Mouse (Mus musculus): ENCODE data around the gene Nyap2. TPM values are rescaled to one million over a fixed set of nuclear protein-coding genes. Genes with fewer than 3 reads are reported as not detected.

The Nyap2 gene
- total RNA-seq (2021), result not detected

DNA sequence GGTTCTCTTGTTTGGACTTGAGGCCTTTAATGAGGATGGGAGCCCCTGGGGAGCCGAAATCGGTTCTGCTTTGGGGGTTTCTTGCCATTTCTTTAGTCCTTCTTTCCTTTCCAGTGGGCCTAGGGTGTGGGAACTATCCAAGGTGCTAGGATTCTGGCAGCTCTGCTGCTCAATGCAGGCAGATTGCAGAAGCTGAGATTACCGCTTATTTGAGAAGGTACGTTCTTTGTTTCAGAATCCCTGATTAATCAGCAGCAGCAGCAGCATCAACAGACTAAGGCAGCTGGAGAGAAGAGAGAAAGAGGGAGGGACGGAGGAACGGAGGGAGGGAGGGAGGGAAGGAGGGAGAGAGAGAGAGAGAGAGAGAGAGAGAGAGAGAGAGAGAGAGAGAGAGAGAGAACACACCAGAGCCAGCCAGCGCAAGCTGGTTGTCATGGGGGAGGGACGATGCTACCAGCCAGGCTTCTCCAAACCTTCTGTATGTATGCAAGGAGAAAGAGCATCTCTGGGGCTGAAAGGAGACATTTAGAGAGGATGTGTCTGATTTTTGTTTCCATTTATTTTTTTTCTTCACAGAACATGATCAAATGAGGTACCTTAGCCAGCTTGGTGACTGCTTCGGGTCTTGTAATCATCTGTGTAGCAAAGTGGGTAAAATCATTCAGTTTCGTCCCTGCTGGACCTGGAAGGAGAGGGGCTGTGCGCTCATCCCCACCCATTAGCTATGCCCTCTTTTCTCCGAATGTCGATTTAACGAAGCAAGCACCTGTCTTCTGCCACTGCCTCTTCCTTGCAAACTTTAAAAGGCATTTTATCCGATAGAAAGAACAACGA lies at the start of gene Nyap2:
Nyap2 (plus strand) TSS at position 120 of the 834 bp plus-strand sequence.
- peak; percentile 6 for DNase-seq

DNA sequence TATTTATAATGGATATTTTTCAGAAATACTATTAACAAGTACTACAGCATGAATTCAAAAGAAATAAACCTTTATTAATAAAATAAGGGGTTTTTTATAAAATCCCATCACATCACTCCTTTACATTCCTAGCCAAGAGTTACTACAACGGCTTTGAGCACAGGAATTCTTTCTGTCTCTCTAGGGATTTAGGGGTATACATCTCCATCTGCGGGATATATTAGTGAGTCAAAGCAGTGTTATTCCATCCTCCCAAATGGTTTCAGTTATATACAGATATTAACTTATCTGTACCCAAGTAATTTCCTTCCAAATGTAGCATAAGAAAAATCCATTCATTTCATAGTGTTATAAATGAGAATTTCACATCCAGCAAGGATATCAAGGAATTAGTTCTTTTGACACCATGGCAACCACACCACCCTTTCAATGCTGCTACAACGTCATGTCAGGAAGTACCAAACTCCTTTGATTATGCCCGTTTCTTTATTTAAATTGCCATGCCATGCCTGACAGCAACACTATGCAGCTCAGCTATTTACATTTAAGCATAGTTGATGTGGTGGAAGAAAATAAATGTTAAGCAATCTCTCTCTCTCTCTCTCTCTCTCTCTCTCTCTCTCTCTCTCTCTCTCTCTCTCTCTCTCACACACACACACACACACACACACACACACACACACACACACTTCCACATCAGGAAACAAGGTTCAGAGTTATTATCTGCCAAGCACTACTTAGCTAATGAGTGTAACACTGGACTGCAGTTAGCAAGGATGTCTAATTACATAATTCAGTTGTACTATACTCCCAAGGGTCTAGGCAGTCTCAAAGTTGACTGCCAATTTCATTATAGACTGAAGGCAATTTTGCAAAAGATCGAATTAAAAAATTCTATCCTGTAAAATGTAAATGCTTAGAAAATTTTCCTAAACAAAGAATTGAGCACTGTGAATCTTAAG lies 33.6 kb upstream of the Nyap2 start:
- DNase-seq, result no peak

DNA sequence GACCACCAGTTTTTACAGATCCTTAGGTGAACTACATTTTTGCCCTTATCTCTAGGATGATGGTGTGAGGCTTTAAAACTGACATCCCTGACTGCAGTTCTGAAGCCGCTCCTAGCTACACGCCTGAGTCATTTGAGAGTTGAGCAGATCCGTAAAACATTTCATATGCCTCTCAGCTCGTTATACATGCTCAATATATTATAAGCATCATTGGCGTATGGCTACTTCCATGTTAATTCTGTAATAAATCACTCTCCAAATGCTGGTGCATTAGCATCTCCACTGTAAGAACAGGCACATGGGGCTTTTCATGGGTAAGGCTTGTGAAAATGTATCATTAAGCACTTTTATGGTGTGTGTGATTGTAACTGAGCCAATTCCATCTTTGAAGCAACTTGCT lies 18.4 kb upstream of the Nyap2 start:
- no peak for DNase-seq

DNA sequence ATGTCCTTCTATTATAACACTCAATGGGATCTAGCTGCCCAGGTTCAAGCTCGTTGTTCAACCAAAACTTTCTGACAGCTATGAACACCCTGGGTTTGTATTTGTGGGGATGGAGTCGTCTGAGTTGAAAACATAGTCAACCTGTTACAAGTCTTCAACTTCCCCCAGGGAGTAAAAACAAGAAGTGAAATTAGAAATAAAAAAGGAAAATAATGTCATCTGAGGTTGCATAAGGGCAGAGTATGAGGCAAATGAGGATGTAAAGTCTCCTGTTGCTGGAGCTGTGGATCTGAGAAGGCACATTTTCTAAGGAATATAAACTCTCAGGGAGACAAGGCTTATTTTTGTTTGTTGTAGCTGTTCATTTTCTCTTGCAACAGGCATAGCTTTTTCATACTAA lies 17.9 kb upstream of the Nyap2 start:
- DNase-seq, result no peak

DNA sequence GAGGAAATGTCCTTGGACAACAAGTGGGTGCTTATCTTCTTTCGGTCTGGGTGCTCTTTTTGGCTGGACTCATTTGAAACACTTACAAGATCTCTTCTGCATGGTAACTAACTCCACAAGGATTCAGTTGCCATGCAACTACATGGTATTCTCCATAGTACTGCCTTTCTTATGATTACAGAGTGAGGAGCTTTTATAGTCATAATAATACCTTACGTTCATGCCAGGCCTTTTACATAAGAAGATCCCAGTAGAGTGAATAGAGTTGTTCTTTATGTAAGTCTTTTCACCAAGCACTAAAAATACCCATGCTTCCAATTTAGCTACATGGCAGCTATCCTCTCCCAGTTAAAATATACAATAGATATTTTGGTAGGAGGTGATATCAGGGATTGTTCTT lies 13.9 kb upstream of the Nyap2 start:
- DNase-seq, result no peak

DNA sequence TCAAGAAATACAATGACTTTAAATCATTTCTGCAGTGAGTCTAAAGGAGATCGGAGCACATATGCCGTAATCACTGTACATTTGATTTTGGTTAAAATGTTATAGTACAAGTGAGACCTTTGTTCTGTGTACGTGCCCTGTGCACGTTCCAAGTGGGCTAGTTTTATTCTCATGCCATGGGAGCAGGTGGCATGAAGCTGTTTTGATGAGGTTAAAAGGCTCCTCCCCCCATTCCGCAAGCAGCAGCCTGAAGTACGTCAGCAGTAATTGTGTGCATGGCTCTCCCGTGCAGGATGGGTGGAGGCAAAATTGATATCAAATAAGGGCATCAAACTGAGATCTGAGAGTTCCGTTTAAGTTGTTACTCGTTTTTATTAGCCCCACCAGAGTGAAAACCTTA lies 491 bp upstream of the Nyap2 start:
- no peak for DNase-seq

DNA sequence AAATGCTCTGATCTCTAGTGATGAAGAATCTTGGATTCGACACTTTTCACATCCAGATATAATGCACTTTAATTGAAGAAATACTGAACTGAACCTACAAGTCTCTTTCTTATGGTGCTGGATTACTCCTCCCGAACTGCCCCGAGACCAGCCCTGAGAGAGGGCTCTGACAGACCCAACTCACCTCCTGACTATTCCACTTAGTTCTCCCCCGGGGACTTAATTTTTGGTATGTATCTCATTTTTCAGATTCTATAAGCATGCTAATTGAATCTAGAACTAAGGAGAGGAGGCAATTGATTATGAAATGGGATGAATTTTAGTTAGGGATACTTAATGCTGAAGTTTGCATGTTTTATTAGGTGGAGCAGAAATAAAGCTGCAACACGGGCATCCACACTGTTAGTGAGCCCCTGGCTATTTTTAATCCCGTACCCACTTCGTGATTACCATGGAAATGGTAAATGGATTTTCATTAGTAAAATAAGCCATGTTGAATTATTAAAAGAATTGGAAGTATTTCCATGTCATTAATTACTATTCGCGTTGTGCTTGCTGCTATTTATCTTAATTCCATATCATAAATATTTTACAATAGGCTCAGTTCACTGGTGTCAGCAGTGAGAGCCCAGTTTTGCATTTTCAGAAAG lies 1.0 kb downstream of the Nyap2 start:
- DNase-seq, result no peak

DNA sequence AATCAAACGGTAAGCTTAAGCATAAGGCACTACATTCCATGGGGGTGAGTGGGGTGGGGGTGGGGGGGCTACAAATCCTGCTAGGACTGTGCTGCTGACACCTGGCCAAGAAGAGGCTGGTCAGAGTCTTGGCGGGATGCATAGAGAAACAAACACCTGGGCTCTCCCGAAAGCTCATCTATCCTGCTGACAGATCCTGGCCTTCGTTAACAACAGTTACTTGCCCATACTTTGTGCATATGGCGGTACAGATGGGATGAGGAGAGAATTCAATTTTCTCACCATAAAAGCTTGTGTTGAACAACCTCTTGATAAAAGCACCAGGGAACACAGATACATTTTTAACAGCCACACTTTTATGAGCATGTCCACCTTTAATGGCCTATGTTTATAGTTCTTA lies 10.7 kb downstream of the Nyap2 start:
- no peak for DNase-seq

DNA sequence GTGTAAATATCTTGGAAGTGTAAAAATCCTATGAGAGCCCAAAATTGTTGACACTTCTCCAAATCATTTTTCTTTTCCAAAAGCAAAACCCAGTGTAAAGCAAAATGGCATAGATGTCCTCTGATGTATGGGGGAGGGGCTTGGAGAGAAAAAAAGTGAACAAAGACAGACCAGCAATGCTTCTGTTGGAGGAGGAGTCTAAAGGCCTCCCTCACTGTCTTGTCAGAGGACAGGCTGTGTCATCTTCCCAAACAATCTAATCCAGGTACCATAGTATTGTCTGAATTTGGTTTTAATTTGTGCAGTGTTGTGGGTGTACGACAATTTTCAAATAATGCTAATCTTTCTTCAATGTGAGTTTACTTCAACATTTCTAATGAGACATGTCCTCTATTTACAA lies 13.7 kb downstream of the Nyap2 start:
- DNase-seq, result no peak

DNA sequence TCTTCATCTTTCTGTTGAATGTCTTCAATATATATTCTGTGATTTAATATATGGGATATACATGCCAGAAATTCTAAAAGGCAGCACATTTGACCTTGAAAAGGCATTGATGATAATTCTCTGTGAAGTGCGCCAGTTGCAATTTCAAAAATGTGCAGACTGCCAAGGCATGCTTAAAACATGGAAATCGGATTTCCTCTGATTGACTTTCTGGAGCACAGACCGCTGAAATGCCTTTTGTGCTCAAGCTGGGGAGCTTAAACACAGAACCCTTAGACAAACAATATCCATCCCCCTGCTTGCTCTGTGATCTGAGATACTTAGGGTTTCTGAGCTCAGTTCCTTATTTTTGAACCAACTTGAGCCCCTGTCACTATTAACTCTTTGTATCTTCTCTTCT lies 14.2 kb downstream of the Nyap2 start:
- no peak for DNase-seq

DNA sequence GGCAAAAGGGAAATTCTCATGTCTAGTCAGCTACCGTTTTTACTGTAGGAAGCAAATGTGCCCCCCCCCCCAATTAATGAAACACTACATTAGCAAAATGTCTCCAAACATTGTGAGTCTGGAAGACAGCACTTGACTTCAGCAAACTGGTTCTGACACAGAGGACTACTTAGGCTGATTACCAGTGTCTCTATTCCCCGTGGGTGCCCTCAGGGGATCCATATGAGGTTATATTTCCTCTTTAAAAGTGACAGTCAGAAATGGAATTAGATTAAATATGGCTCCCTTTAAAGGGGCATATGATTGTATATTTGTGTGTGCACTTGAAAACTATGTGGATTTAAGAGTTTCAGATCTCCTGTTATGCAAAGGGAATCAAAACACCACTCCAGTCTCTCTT lies 15.3 kb downstream of the Nyap2 start:
- no peak for DNase-seq

DNA sequence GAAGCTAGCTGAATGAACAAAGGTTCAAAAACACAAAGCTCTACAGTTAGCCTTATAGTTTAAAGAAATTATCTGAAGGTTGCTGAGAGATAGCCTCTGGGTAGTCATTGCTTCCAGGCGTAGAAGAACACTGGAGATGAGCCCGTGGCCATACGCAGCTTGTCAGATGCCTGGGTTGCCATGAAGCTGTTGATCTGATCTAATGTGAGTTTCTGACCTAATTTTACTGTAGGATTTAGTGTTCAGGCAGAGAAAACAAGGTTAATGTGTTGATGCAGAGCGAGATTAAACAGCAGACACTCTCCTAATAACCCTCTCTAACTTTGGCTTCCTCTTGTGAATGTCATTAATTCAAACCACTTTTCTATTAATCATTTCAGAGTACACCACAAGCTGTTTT lies 16.1 kb downstream of the Nyap2 start:
- no peak for DNase-seq

DNA sequence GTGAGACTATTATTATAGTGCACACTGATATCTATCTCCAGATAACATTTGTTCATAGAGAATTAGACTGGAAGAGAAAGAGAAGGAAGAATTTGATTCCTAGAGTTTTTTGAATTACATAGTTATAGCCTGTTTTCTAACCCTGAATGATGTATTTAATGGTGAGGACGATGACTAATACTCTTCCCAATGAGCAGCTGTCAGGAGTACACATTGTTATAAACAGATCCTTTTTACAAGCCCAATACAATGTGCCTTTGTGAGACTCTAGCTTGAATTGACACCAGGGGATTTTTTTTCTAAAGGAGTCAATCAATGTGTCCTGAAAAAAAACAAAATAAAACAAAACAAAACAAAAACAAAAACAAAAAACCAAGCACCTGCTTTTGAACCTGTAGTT lies 22.2 kb downstream of the Nyap2 start:
- DNase-seq, result no peak

DNA sequence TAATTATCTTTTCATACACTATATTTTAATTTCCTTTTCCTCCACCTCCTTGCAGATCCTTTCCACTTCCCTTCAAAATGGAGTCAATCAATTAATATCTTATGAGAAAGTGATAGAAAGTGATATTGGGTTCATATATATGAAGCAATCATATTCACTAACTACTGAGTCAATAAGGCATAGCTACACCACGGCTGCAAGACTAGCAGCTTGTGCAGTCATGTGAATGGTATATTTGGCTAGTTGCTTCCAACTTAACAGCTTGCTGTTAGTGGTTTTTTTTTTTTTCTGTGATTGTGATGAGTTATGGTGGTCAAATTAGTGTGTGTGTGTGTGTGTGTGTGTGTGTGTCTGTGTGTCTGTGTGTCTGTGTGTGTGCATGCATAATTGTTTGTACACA lies 25.0 kb downstream of the Nyap2 start:
- no peak for DNase-seq

DNA sequence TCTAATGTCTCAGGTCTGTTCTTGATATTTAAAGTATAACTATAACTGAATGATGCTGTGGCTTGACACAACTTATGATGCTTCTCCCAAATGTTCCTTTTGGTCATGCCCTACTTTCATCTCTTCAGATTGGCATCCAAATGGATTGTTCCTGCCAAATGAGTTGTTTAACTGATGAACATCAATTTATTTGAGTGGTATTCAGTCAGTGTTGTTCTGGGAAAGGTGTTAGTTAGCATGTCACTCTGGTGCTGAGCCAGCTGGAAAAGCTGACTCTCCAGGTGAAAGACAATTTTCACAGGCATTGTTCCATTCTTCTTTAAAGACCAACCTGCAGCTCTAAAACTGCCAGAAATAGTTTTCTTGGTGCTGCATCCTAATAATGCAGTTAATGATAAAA lies 43.0 kb downstream of the Nyap2 start:
- no peak for DNase-seq

DNA sequence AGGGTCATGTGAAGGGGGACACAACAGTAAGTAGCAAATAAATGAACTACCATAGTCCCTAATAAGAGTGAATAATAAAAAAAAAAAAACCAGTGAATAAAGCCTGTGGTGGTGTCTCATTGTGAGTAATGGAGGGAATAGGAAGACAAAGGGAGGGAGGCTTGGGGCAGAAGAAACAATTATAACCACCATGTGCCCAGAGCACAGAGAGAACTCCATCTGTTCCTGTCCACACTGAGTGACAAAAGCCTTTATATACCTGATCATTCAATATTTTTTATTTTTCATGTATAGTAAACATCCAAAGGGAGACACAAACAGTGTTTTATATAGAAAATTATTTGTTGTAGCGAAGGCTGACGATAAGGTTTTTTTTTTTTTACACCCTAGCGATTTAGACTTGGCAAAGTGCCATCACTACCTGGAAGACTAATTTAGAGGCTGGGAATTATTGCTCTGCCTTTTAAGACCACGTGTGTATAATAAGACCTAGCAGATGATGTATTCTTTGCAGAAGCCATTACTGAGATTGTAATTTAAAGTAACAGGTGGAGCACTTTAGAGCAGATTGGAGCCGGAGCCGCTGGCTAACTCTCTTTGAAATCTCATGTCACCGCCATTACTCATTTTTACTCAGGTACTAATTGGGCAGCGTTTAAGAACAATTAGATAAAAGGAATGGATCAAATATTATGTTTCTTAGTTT lies 55.4 kb downstream of the Nyap2 start:
- no peak for DNase-seq

DNA sequence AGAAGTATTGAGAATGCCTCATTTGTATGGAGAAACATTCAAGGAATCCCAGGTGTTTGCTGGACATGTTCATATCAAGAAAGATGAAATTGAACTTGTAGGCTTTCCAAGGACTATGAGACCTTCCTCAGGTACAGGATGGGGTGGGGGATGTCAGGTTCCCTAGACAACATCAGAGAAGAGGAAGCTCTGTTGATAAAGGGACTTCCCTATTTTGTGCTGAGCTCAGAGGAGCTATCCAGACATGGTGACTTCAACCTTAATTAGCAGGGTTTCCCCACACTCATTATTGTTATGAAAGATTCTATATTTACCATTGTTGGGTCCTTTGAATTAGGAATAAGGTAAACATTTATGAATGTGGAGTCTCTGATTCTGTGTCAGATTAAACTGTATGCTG lies 67.1 kb downstream of the Nyap2 start:
- DNase-seq, result no peak

DNA sequence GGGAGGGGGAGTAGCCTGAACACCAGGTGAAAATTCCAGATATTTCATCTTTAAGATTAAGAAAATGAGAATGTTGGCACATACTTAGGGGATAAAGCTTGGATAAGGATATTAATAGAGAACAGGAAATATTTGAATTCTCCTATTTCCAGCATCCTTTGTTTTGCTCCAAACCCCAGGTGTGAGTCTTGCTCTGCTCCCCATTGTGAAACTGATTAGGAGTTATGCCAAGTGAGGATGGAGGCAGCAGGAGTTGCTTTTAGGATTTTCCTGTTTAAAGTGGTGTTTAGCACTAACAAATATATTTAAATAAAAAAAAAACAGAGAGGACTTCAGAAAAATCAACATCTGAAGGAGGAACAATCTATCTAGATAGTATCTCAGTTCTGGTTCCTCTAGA lies 68.8 kb downstream of the Nyap2 start:
- no peak for DNase-seq

DNA sequence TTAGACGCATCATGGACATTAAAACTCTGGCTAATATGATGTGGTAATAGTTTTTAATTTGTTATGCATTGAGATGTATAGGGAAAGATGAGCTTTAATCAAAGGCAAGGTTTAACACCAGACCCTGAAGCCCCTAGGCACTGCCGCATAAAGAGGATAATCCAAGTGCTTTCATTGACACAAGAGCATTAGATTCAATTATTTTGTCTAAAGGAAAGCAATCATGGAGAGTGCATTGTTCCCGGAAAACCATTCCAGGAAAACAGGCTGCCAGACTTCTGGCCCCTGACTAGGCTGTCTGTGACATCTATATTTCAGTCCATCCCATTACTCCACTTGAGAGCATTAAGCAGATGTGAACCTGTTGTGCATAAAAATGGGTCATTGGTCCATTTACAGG lies 92.5 kb downstream of the Nyap2 start:
- DNase-seq, result no peak

DNA sequence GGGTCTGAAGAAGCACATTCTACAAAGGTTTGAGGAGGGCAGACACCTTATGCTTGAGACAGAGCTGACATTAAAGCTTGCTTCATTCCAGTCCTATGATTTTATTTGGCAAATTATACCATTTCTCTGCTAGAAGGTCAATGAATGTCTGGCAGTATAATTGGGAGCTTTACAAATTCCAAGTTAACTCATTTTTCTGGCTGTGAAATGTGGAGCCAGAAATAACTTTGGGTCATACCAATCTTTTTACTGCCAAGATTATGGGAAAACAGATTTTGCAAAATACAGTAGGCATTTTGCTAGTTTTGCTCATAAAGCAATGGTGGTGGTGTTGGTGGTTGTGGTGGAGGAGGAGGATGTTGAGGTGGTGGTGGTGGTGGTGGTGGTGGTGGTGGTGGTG lies 96.0 kb downstream of the Nyap2 start:
- no peak for DNase-seq

DNA sequence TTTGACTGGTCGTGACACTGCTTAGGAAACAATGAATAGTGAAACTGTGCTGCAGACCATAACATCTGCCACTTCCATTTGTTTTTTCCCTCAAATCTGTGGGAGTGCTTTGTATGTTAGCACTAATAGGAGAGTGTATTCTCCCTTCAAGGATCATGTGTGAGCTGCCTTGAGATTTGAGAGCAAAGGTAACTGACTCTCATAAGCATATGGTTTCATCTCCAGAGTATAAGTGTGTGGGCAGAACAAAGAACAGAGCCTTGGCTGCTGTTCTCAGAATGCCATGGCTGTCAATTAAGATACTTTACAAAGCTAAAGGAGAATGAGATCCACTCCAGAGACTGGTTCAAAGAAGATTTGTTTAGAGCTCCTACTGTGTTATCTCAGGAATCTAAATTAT lies 96.6 kb downstream of the Nyap2 start:
- DNase-seq, result no peak

DNA sequence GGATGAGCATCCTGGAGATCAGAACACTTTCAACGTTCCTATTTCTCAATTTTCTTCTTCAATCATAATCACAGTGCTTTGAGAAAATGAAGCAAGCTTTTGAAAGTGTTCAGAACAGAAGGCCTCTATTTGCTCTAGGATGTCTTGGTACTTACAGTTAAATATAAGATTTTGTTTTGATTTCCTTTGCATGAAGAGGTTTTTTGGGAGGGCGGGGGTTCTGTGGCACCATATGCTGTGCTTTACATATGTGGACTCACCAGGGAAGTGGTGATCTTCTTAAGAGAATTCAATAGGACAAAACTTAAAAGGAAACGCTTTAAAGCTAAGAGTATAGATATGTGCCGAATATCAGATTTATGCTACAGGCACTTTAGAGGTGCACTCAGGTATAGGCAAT lies 103.0 kb downstream of the Nyap2 start:
- no peak for DNase-seq

DNA sequence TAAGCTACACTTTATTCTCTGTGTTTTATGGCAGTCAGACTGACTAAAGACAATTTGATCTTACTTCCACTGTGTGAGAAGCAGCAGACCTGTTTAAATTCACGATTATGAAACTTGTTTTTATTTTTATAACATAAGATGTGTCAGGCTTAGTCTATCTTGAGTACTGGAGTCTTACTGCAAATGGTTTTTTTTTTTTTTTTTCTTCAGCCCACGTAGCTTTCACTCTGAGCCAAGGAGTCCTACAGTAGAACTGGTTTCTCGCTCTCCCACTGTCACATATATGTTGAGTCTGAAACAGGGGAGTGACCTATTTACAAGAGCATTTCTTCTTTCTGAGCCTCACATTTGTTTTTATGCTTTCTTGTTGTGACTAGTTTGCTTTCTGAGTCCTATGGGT lies 103.9 kb downstream of the Nyap2 start:
- DNase-seq, result no peak

Data from heart, postnatal 4 days (tissue).